Mouse (Mus musculus) heart, embryonic 13.5 days (tissue): ENCODE results near the gene Sorcs3. TPM values are rescaled to one million over a fixed set of nuclear protein-coding genes. Genes with fewer than 3 reads are reported as not detected.

Experiments used
- ATAC-seq: fragments of 200-750 bp; cut with Nextera tagmentation; 2 replicates; pipeline ENCODE4 v1.8.0; 2017; ENCODE audit warnings: moderate TSS enrichment; ENCODE audit not compliant: insufficient number of reproducible peaks, low FRiP score, low TSS enrichment; ENCODE audit errors: extremely low read depth
- H3K27ac ChIP-seq: fragments of 300-500 bp; sonication (generic); replicated peaks from 2 replicates; pipeline ENCODE4 v1.5.1; 2015; ENCODE audit warnings: moderate library complexity, mild to moderate bottlenecking, inconsistent platforms
- H3K27me3 ChIP-seq: fragments of 300-500 bp; sonication (generic); replicated peaks from 2 replicates; pipeline ENCODE4 v1.6.1; 2015; ENCODE audit warnings: mild to moderate bottlenecking, inconsistent platforms
- H3K36me3 ChIP-seq: fragments of 300-500 bp; sonication (generic); 2 replicates; pipeline ENCODE4 v1.6.1; 2015; ENCODE audit warnings: mild to moderate bottlenecking, inconsistent platforms
- H3K4me1 ChIP-seq: fragments of 300-500 bp; sonication (generic); 2 replicates; pipeline ENCODE4 v1.6.1; 2015; ENCODE audit warnings: inconsistent platforms
- H3K4me2 ChIP-seq: fragments of 300-500 bp; sonication (generic); 2 replicates; pipeline ENCODE4 v1.6.1; 2015; ENCODE audit warnings: inconsistent platforms, mild to moderate bottlenecking, moderate library complexity
- H3K4me3 ChIP-seq: fragments of 300-500 bp; sonication (generic); 2 replicates; pipeline ENCODE4 v1.5.1; 2015; ENCODE audit warnings: moderate library complexity, mild to moderate bottlenecking, inconsistent platforms
- H3K9ac ChIP-seq: fragments of 300-500 bp; sonication (generic); 2 replicates; pipeline ENCODE4 v1.6.1; 2015; ENCODE audit warnings: inconsistent platforms, mild to moderate bottlenecking, moderate library complexity
- H3K9me3 ChIP-seq: fragments of 300-500 bp; sonication (generic); 2 replicates; pipeline ENCODE4 v1.6.1; 2016; ENCODE audit warnings: inconsistent platforms
- WGBS: fragments of 180-500 bp; shearing (Covaris S2); methylation state at CpG from one replicate; pipeline ENCODE4 v1.1.7; 2015; ENCODE audit warnings: mixed read lengths; 5-methylcytosine and 5-hydroxymethylcytosine counted together
- polyA plus RNA-seq: library from polyadenylated mRNA; unstranded; fragments of >200 nt; fragmentation: Nextera tagmentation; extraction: Ambion mirVana; gene quantifications from 2 replicates; pipeline ENCODE4 v1.2.1, GENCODE M21; 2015

The Sorcs3 gene
- polyA plus RNA-seq, 1 experiment from 2014 or later = 0.23 TPM

DNA sequence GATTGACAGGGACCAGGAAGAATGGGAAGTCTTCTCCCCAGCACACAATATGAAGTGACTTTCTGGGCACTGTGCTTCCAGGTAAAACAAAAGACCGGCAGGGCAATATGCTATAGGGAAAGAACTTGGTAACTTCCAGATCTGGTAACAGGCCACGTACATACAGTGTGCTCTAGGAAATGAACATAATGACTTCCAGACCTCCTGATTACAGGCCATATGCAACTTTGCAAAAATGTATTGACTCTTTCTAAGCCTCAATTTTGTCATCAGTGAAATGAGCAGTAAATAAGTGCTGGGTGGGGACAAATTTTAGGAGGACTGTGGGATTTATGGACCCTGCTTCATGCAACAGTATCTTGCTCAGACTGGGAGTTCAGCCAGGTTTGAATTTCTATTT, 88.4 kb downstream of the Sorcs3 start:
- no peak for ATAC-seq
- 77% methylated on average over 2 of the region's 2 CpGs for WGBS
- Histone ChIP-seq H3K9me3 (no peaks in the 10 kb centered on the region), H3K4me1 (no peaks in the 10 kb centered on the region), H3K27ac (no peak overlapping the region), H3K4me3 (no peak overlapping the region), H3K27me3 (no peaks in the 10 kb centered on the region), H3K4me2 (no peak overlapping the region), H3K36me3 (no peaks in the 10 kb centered on the region), H3K9ac (no peak overlapping the region)

DNA sequence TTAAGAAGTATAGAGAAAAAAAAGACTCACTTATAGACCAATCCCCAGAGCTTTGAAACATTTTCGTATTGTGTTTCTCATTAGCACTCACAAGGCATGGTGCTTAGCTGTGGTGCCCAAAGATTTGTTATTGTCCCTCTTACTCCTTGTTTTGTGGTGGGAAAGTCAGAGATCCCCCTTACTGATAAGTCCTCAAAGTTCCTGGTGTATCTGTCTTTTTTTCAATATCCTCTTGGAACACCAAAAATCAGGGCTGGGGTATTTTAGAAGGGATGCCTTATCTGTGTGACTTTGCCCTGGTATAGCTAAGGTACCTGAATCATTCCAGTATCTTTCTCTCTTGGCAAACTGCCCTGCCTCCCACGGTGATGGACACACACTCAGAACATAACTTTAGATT, 92.6 kb downstream of the Sorcs3 start:
- Histone ChIP-seq H3K4me2 (no peak overlapping the region), H3K9ac (no peak overlapping the region), H3K27ac (no peak overlapping the region), H3K4me1 (no peaks in the 10 kb centered on the region), H3K9me3 (no peaks in the 10 kb centered on the region), H3K4me3 (no peak overlapping the region), H3K27me3 (no peaks in the 10 kb centered on the region), H3K36me3 (no peaks in the 10 kb centered on the region)
- WGBS = 51% methylated on average over 2 of the region's 2 CpGs
- ATAC-seq = no peak

DNA sequence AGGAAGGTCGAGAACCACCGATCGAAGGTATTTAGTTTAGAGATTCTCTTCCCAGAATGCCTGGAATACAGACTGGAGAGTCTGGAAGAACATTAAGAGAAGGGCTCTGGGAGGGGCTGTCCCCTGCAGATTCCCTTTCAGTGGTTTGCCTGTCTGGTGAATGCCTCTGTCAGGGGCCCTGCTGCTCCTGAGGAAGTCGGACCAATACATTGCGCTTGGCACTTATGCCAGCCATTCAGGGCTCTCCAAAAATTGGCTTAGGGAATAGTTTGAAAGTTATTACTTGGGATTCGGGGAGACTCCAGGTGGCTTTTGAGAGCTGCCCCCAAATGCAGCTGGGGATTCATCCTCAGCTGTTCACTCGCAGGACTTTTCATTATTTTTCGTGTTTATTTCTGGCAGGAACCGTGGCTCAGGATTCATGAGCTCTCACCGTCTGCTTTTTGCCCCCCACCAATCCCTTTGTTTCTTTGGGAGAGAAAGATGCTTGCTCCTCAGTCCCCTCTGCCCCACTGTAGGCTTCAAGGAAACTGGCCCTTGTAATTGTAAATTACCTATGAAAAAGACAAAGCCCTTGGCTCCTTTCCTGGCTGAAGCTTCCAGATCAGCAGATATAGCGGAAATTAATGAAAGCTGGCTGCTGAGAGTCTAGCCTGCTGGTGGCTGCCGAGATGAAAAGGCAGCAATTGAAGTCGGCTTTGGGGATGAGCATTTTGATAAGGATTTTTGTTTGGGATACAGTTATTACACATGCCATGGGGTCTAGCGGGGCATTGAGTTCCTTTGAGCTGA, 94.8 kb downstream of the Sorcs3 start:
- Histone ChIP-seq H3K9me3 (no peaks in the 10 kb centered on the region), H3K36me3 (no peaks in the 10 kb centered on the region), H3K27me3 (no peaks in the 10 kb centered on the region), H3K27ac (no peak overlapping the region), H3K4me2 (no peak overlapping the region), H3K4me1 (no peaks in the 10 kb centered on the region), H3K9ac (no peak overlapping the region), H3K4me3 (no peak overlapping the region)
- 67% methylated on average over 14 of the region's 14 CpGs for WGBS
- ATAC-seq = no peak

DNA sequence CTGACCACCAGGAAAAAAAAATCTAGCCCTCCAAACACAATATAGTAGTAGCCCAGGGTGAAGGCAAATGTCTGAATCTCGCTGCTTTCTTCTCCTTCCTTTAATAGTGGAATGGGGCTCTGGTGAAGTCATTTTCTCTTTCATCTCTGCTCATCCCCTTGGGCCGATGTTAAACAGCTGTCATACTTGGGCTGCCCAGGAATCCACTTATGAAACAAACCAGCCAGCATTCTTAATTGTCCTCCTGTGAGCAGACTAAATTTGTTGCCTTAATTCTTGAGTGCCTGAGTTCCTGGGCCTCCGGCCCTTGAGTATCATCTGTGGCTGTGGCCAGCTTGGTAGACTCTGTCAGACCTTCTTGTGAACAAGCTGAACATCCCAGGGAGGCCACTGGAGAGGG, 95.5 kb downstream of the Sorcs3 start:
- H3K4me3 ChIP-seq = no peak overlapping the region
- no peaks in the 10 kb centered on the region for H3K36me3 ChIP-seq
- H3K4me1 ChIP-seq = no peaks in the 10 kb centered on the region
- no peaks in the 10 kb centered on the region for H3K9me3 ChIP-seq
- no peak overlapping the region for H3K27ac ChIP-seq
- H3K4me2 ChIP-seq = no peak overlapping the region
- no peak overlapping the region for H3K9ac ChIP-seq
- no peaks in the 10 kb centered on the region for H3K27me3 ChIP-seq
- ATAC-seq = no peak
- 41% methylated on average over 3 of the region's 3 CpGs for WGBS

DNA sequence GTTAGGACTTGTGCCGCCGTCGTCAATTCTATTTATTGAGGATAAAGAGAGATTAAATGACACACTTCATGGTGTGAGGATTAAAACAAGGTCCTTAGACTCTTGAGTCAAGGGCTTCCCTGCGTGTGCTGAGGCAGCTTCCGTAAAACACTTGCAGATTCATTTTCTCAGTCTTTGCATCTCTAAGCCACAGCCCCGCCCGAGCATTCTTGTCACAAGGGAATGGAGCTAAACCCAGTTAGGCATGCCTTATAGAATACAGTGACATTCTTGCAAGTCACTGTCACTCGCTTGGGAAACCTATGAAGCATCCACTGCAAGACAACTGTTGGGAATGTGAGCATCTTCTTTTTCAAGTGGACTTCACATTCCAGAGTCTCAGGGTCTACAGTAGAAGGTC, 102.5 kb downstream of the Sorcs3 start:
- no peaks in the 10 kb centered on the region for H3K4me1 ChIP-seq
- 70% methylated on average over 8 of the region's 8 CpGs for WGBS
- H3K9me3 ChIP-seq = no peaks in the 10 kb centered on the region
- no peak overlapping the region for H3K4me2 ChIP-seq
- H3K27me3 ChIP-seq = no peaks in the 10 kb centered on the region
- no peaks in the 10 kb centered on the region for H3K36me3 ChIP-seq
- no peak for ATAC-seq
- H3K4me3 ChIP-seq = no peak overlapping the region
- H3K9ac ChIP-seq = no peak overlapping the region
- H3K27ac ChIP-seq = no peak overlapping the region

DNA sequence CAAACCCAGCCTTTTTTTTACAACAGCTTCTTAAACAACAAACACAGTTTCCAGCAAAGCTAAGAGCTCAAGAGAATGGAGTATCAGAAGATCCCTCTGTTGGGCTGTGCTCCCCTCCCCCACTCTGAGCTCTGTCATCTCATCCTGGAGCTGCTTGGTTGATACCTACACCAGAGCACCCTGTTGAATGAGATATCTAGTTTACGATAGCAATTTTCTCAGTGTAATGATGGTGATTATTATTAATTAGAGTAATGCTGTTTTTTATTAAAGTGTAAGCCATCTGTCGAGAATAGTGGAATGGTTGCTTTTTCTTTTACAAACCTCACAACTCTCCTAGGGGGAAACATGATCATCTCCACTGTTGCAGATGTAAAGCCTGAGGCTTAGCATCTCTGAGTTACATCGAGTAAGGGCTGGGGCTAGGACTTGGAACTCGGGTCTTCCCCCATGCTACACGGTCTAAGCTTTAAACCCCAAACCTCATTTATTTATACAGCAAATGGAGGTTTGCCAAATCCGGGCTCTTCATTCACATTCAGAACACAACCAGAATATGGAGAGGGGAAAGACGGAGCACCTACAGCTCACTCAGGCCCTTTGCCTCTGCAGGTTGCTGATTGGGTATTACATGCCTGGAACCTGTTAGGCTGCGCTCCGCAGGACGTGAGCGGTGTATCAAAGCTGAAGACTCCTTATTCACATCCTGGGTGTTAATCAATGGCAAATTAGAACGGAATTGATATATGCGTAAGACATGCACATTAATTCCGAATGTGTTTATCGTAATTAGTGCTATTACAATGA, 103.9 kb downstream of the Sorcs3 start:
- Histone ChIP-seq H3K27ac (no peak overlapping the region), H3K36me3 (no peaks in the 10 kb centered on the region), H3K9me3 (no peaks in the 10 kb centered on the region), H3K4me1 (no peaks in the 10 kb centered on the region), H3K27me3 (no peaks in the 10 kb centered on the region), H3K4me3 (no peak overlapping the region), H3K4me2 (no peak overlapping the region), H3K9ac (no peak overlapping the region)
- 69% methylated on average over 15 of the region's 15 CpGs for WGBS
- ATAC-seq = no peak

DNA sequence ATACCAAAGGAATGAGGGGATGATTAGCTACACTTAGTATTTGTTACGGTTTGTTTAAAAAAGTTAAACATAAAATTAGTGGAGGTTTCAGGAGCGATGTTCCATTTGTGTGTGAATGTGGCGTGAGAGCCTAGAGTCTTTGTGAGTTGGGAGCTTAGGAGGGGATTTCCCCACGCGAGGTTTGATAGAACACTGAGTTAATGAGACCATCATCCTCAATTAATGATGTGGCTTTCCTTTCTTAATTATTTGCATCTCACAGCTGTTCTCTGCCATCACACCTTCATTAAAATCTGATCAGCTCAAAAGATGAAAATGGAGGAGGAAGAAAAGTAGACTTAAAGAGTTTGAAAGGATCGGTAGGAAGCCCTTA, 104.5 kb downstream of the Sorcs3 start:
- Histone ChIP-seq H3K27ac (no peak overlapping the region), H3K9me3 (no peaks in the 10 kb centered on the region), H3K4me3 (no peak overlapping the region), H3K27me3 (no peaks in the 10 kb centered on the region), H3K4me2 (no peak overlapping the region), H3K9ac (no peak overlapping the region), H3K4me1 (no peaks in the 10 kb centered on the region), H3K36me3 (no peaks in the 10 kb centered on the region)
- ATAC-seq = no peak
- 79% methylated on average over 6 of the region's 6 CpGs for WGBS

DNA sequence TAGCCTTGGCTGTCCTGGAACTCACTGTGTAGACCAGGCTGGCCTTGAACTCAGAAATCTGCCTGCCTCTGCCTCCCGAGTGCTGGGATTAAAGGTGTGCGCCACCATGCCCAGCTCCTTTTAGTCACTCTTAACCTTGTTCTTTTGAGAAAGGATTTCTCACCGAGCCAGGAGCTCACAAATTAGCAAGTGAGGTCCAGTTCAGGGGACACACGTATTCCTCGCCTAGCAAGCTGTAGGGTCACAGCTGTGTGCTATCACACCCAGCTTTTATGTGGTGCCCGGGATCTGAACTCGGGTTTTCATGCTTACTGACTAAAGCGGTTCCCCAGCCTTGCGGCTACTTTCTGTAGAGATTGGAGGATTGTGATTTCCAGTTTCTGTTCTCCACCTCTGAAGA, 108.0 kb downstream of the Sorcs3 start:
- no peaks in the 10 kb centered on the region for H3K9me3 ChIP-seq
- no peak for ATAC-seq
- H3K9ac ChIP-seq = no peak overlapping the region
- H3K27ac ChIP-seq = no peak overlapping the region
- no peak overlapping the region for H3K4me3 ChIP-seq
- WGBS = 88% methylated on average over 9 of the region's 9 CpGs
- no peaks in the 10 kb centered on the region for H3K36me3 ChIP-seq
- no peak overlapping the region for H3K4me2 ChIP-seq
- no peaks in the 10 kb centered on the region for H3K27me3 ChIP-seq
- no peaks in the 10 kb centered on the region for H3K4me1 ChIP-seq

DNA sequence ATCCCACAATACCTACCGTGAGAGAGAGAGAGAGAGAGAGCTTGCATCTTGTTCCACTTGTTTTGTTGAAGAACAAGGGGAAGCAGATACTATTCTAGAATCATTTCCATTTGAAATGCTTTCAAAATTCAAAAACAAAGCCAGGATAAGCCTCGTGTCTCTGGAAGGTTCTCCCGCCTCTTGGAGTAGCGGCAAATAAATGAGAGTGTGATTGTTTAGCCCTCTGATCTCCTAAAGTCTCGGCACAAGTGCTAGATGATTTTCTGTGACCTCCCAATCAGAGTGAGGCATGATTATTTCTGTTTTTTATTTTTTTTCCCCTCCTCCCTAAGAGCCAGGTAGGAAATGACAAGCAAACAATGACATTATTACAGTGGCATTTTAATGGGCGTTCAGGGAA, 121.3 kb downstream of the Sorcs3 start:
- WGBS = 68% methylated on average over 6 of the region's 6 CpGs
- Histone ChIP-seq H3K36me3 (no peaks in the 10 kb centered on the region), H3K27me3 (no peaks in the 10 kb centered on the region), H3K9me3 (no peaks in the 10 kb centered on the region), H3K27ac (no peak overlapping the region), H3K4me2 (no peak overlapping the region), H3K9ac (no peak overlapping the region), H3K4me3 (no peak overlapping the region), H3K4me1 (no peaks in the 10 kb centered on the region)
- ATAC-seq = no peak

DNA sequence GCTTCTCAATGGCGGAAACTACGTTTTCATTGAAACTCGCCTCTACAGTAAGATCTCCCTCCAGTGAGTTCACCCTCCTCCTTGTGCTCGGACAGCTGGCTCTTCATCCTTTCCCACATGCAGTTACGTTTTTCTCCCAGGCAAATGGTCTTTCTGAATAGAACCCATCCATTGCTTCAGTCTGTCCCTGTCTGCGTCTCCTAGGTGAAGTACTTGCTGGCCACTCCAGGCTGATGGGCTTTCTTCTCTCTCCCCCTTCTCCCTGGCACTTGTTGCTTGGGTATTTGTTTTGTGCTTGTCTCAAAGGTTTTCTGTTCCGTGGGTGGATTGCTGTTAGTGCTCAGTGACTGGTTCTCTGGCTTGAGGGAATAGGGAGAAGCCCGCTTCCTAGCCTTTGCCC, 122.3 kb downstream of the Sorcs3 start:
- Histone ChIP-seq H3K4me1 (peaks cover 8% of the 10 kb centered on the region), H3K9me3 (no peaks in the 10 kb centered on the region), H3K9ac (no peak overlapping the region), H3K36me3 (no peaks in the 10 kb centered on the region), H3K4me3 (no peak overlapping the region), H3K4me2 (no peak overlapping the region), H3K27me3 (no peaks in the 10 kb centered on the region), H3K27ac (no peak overlapping the region)
- no peak for ATAC-seq
- 82% methylated on average over 8 of the region's 8 CpGs for WGBS

DNA sequence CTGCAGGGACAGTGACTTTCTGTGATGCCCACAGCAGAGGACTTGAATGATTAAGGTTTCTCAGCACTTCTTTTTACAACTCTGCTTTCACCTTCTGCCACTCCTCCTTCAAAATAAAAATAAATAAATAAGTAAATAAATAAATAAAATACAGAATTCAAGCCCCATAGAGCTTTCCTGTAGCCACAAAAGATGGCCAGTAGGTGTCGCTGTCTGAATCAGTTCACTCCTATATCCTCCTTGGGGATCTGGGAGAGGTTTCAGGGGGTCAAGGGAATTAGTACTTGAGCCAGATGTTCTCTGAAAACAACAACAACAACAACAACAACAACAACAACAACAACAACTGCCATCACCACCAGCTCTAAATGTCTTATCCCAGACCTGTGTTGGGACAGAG, 125.8 kb downstream of the Sorcs3 start:
- H3K36me3 ChIP-seq = no peaks in the 10 kb centered on the region
- no peak for ATAC-seq
- WGBS = 20% methylated on average over 1 of the region's 1 CpGs
- H3K4me3 ChIP-seq = no peak overlapping the region
- H3K4me2 ChIP-seq = no peak overlapping the region
- peaks cover 17% of the 10 kb centered on the region for H3K4me1 ChIP-seq
- H3K27ac ChIP-seq = no peak overlapping the region
- H3K9ac ChIP-seq = no peak overlapping the region
- no peaks in the 10 kb centered on the region for H3K9me3 ChIP-seq
- H3K27me3 ChIP-seq = no peaks in the 10 kb centered on the region

DNA sequence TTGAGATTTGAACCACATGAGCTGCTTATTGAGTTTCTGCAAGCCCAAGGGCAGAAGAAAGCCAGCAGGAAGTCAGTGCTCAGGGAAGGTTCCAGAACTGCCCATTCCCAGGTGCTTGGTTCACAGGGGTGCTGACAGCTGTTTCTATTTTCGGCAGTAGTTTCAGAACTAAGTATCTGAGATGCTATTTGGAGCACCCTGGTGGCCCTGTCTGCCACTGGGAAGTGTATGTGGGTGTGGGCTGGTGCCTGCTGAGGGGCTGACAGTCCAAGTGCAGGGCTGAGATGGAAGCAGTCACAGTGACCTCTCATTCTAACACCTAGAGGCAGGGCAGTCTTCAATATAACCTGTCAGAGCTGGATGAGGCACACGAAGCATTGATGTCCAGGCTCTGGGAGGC, 127.3 kb downstream of the Sorcs3 start:
- H3K36me3 ChIP-seq = no peaks in the 10 kb centered on the region
- H3K4me2 ChIP-seq = no peak overlapping the region
- peak; percentile 81; the same call in 1 of the 2 replicates for ATAC-seq
- peak overlapping the region; percentile 73 for H3K27ac ChIP-seq
- H3K9ac ChIP-seq = peak overlapping the region; percentile 45; the same call in 1 of the 2 replicates
- WGBS = 25% methylated on average over 2 of the region's 2 CpGs
- H3K27me3 ChIP-seq = no peaks in the 10 kb centered on the region
- H3K4me3 ChIP-seq = no peak overlapping the region
- H3K4me1 ChIP-seq = peaks cover 23% of the 10 kb centered on the region
- H3K9me3 ChIP-seq = no peaks in the 10 kb centered on the region
